Mouse (Mus musculus) lung, adult 2 months (tissue): Measurements from ENCODE around the gene Wbp1.

Experiments used
- CTCF ChIP-seq: fragments of 200-500 bp; IDR thresholded peaks from 2 replicates; pipeline ENCODE4 v1.5.1; 2011; ENCODE audit warnings: mild to moderate bottlenecking, low read length, control low read depth; ENCODE audit not compliant: insufficient read depth
- POLR2A ChIP-seq: fragments of 200-500 bp; IDR thresholded peaks from 2 replicates; pipeline ENCODE4 v1.6.1; 2011; ENCODE audit warnings: low read depth, mild to moderate bottlenecking, control low read depth, low read length, borderline replicate concordance; ENCODE audit errors: extremely low read depth

DNA sequence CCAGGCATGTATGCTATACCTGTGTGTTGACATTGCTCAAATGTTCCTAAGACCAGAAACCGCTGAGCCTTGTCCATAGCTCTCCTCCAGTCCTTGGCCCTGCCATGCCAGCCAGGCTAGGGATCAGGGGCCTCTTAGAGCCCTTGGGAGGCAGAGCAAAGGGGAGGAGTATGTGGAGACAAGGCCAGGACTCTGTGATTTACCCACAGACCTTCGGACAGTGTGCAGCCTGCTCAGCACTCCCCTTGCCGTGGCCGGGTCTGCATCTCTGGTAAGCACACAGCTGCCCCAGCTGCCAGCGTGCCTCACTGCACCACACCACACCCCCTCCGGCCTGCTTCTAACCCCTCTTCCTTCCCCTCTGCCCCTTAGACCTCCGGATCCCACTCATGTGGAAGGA is 25.9 kb upstream of the Wbp1 start:
- TF ChIP-seq POLR2A (no peak), CTCF (no peak)
